Mouse (Mus musculus) cerebellum, adult 2 months (tissue): Measurements from ENCODE around the gene Tgm2.

Experiments used
- CTCF ChIP-seq: fragments of 200-500 bp; IDR thresholded peaks from 2 replicates; pipeline ENCODE4 v1.5.1; 2011; ENCODE audit warnings: low read depth, mild to moderate bottlenecking, control low read depth, low read length, moderate library complexity, borderline replicate concordance; ENCODE audit not compliant: insufficient read depth
- POLR2A ChIP-seq: fragments of 200-500 bp; IDR thresholded peaks from 2 replicates; pipeline ENCODE4 v1.6.1; 2011; ENCODE audit warnings: low read length, control low read depth, borderline replicate concordance; ENCODE audit not compliant: insufficient read depth

DNA sequence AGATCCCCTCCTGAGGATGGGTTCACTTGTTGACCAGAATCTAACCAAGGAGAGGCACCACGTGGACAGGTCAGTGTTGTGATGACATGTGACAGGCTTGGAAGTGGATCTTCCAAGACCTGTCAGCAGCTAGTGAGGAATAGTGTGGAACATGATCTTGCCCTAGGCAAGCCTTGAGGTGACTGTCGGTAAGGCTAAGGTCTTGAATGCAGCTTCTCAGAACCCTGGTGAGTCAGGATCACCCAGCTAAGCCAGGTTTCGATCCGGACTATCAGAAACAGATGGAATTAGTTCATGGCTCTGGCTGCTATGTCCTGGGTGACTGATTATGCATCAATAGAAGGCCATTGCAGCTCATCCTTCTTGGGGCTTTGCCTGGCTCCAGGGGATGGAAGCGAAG, 47.5 kb downstream of the Tgm2 start:
- TF ChIP-seq CTCF (no peak), POLR2A (no peak)
